Mouse (Mus musculus) adipocyte (in vitro differentiated cells): ENCODE results near the gene Nkapl.
"Not testable (repeated sequence)": the region's sequence is repeated elsewhere in the genome, so short reads cannot be mapped to it uniquely, and the experiment has no call there.

Experiments
- DNase-seq: peaks from one replicate; pipeline ENCODE4 v3.0.0-alpha.2; 2016; ENCODE audit warnings: low spot score

Nkapl gene

GRCm38 (mm10) chr13:21468061-21469019 is at the start of gene Nkapl:
Gene Nkapl, minus strand, starts transcription at chr13:21468509.
- DNase-seq: no peak

DNA sequence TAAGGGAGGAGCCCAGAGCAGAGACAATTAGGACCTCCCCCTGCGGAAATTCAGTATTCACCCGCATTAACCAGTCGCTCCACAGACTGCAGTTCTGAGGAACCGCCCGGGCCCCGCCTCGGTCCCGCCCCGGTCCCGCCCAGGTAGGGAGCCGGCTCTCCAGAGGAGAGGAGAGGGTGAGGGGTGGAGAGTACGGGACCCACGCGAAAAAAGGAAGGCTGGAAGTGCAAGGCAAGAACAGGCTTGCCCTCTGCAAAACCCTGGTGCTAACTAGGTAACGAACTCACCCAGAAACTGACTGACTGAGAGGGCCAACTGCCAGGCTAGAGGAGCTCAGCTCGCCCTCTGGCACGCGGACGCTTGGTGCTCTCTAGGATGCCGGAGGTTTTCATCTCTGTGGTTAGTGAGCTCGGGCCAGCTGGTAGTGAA is 37.9 kb upstream of the Nkapl start:
- peak; percentile 89 for DNase-seq

DNA sequence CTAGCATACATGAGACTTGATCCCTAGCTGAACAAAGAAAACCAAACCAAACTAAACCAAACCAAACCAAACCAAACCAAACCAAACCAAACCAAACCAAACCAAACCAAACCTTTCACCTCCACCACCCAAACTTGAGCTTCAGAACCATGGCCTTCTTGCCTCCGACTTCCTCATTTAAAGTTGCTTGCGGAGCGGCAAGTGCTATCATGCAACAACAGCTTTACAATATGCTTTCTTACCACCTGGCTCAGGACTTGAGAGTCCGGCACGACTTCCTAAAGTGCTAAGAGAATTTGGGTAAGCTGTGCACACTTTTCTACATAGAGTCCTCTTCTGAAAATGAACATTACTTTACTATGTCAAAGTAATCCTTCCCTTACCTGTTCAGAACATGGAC is 34.0 kb upstream of the Nkapl start:
- no peak for DNase-seq

DNA sequence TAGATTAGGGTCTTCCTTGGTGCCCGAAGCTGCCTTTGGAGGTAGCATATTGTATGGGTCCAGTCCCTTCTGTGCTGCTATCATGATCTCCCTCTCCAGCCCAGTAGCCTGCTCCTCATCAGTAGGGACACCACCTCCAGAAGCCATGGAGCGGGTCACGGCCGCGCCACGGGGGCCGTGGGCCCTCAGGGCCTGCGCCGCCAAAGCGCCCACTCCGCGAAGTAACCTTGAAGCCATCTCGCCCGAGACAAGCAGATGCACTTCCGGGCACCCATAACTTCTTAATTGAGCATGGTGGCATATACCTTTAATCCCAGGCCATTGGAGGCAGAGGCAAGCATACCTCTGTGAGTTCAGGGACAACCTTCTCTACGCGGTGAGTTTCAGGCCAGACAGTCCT is 32.9 kb upstream of the Nkapl start, which contains the start of gene Gm11273:
Gene Gm11273 (minus strand): TSS at position 237 of the 400 bp plus-strand sequence.
- not testable (repeated sequence) for DNase-seq

GRCm38 (mm10) chr13:21495080-21495479 is 26.8 kb upstream of the Nkapl start, which contains the start of gene AK157302:
Gene AK157302, plus strand, starts transcription at chr13:21495223.
- no peak for DNase-seq

DNA sequence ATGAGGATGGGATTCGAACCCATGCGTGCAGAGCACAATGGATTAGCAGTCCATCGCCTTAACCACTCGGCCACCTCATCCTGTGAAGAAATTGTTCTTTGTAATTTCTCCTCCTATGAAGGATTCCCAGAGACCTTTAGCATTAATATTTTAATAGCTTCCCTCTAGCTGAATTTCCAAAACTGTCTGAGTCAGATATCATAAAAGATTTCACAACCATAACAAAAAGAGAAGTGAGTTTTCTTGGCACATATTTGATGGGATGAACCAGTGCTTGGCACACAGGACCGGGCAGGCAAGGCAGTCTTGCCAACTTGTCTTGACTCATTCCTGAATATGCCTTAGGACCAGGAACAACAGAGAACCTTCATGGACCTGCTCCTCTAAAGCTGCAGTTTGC is 24.5 kb upstream of the Nkapl start:
- peak; percentile 75 for DNase-seq

DNA sequence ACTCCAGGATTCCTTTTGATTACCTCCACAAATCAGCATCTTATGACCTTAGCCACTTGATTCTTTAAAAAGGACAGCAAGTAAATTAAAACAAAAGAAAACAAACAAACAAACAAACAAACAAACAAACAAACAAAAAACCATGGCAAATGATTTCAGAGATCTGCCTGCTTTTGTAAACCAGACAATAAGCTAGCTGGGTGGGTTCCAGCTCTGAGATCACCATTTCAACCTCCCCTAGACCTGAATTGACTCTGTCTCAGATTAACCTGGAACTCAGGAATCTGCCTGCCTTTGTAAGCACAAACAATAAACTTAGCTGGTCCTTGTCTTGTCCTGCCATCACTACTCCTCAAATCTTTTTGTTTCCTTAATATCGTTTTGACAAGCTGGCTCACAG is 18.6 kb upstream of the Nkapl start:
- no peak for DNase-seq

DNA sequence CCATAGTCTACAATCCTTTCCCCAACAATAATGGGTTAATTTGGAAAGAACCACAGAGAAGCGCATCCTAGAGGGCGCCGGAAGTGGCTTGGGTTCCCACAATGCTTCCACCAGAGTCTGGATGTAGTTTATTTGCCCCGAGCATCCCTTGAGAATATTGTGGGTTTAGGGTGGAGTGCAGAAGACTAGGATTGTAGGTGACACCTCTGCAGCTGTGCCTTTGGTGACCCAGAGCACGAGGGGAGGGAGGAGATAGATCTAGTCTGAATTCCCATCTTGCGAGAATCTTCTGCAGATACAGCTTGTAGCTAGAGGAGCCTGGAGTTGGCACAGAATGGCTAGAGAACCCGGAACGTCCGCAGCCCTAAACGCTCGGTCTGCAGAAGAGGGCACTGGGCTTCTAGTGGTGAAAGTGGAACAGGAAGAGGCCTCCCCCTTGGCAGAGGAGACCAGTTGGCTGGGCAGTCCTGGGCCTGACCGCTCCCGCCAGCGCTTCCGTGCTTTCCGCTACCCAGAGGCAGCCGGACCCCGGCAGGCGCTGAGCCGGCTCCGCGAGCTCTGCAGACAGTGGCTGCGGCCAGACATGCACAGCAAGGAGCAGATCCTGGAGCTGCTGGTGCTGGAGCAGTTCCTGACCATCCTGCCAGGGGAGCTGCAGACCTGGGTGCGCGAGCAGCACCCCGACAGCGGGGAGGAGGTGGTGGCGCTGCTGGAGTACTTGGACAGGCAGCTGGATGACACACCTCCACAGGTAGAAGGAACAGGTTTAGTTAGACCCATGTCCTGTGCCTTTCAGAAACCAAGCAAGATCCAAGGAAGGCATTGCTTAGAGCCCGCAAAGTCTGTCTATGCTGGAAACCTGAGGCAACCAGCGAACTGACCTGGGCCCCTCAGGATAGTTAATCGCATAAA is 10.7 kb upstream of the Nkapl start, which contains the start of the genes Zkscan4 and Gm10065:
Gene Zkscan4 (plus strand): TSS at position 149 of the 912 bp plus-strand sequence.
Gene Gm10065 (minus strand): TSS at position 683 of the 912 bp plus-strand sequence.
- peak; percentile 52 for DNase-seq

- DNase-seq: no peak
These were observed 4.1 kb upstream of the Nkapl start for GRCm38 (mm10) chr13:21472427-21472826.

- DNase-seq: no peak
These were observed 788 bp upstream of the Nkapl start for GRCm38 (mm10) chr13:21469097-21469496.

- no peak for DNase-seq
These were observed 973 bp downstream of the Nkapl start for GRCm38 (mm10) chr13:21467336-21467735.

DNA sequence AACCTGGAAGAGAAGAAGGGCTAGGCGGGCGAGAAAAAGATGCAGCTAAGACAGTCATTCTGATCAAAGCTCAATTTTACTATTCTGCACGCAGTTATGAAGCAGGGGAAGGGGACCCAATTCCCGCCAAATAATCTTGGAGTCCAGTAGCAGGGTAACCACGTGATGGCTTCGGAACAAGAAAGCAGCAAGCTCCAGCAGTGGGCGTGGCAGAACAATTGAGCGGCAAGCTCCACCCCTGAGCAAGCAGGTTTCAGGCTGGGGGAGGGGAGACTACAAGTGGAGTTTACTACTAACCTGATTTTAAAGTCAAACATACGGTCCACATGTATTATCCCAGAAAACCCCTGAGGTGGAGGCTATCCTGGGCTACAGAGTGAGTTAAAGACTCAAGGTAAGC is 5.8 kb downstream of the Nkapl start:
- not testable (repeated sequence) for DNase-seq

DNA sequence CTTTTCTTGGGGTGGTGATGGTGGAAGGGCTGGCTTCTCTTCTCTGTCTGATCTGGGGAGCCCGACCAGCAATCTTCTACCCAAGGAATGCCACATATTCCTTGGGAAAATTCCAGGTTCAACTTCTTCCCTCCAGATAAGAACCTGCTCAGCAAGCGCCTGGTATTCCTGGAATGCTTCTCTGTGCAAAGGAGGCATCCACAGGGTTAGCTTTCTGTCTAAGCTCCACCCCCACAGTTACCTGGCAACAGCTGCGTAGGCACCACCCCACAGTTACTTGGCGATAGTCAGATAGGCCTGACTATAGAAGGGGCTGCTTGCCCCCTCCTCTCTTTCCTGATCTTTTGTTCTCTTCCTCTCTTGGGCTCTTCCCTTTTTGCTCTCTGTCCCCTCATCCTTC is 12.0 kb downstream of the Nkapl start:
- DNase-seq: no peak

- DNase-seq: no peak
These were observed 14.2 kb downstream of the Nkapl start for GRCm38 (mm10) chr13:21454133-21454532.

DNA sequence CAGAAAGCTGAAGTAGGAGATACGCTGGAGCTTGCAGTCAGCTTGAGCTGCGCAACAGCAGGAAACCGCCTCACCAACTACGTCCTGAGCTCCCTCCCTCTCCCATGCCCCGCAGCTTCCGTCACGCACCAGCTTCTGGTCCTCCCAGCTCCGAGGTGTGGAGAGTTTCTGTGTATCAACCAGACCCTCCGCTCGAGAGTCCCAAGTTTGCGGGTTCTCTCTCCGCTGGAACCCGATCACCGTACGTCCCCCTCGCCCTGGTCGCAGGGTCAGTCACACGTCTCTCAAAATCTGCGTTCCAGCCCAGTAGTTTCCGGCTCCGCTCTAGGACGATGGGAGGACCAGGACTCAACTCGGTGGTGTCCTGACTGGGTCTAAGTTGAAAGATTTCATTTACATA is 14.9 kb downstream of the Nkapl start, which contains the start of gene Zscan26:
Gene Zscan26 (minus strand): TSS at position 282 of the 400 bp plus-strand sequence.
- peak; percentile 96 for DNase-seq

- DNase-seq: no peak
These were observed 15.3 kb downstream of the Nkapl start for GRCm38 (mm10) chr13:21453042-21453441.

- DNase-seq: no peak
These were observed 20.3 kb downstream of the Nkapl start for GRCm38 (mm10) chr13:21447856-21448614.

GRCm38 (mm10) chr13:21446796-21447195 is 21.5 kb downstream of the Nkapl start:
- DNase-seq: no peak

- DNase-seq: no peak
These were observed 27.1 kb downstream of the Nkapl start for GRCm38 (mm10) chr13:21441207-21441572.

- DNase-seq: no peak
These were observed 27.7 kb downstream of the Nkapl start, which contains the start of gene Pgbd1 for GRCm38 (mm10) chr13:21440503-21441206. Gene Pgbd1, minus strand, starts transcription at chr13:21441058.

- no peak for DNase-seq
These were observed 32.8 kb downstream of the Nkapl start for GRCm38 (mm10) chr13:21435476-21435875.
